Mouse (Mus musculus) cerebellum, adult 11-12 months (tissue): ENCODE measurements at regions not wholly inside any gene's neighbourhood (a gene's known extent, or its start where the extent isn't known, plus 50 kb on each side); places are given as distances from the start of the nearest gene placed in this dataset.

Source experiments
- DNase-seq: peaks from one replicate; pipeline ENCODE4 v3.0.0; 2022

DNA sequence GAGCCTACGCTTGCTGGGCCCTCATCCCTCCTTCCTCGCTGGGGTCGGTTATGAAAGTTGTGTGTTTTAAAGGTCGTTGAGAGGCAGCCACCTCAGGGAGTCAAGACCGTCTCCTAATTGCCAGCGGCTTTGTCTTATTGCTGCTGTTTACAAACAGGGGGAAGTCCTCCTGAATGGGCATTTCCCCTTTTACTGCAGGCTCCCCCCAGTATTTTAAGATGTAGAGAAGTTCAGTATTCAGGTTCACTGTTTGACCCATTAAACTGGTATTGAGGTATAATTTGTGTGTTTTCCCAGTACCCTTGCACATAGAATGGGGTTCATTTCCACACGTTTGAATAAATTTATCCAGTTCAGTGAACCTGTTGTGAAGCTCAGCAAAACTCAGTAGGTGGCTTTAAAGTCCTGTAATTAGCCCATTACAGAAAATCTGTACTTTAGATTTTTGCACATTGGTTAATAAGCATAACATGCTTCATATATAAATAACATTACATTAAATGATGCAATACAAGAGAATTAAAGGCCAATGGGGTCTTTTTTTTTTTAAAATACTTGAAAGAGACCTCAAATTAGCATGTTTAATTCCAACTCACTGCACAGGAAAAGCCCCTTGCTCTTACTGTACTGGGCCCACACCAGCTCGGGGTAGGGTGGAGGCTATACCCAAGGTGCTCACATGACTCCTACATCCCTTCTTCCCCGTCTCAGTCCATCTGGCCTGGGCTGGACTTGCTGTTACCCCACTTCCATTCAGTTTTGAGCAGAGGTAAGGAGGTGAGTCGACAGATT, 63.7 kb downstream of the Nkx2-1 start:
- no peak for DNase-seq

GRCm38 (mm10) chr12:56470932-56471500, 65.7 kb downstream of the Nkx2-1 start:
- no peak for DNase-seq

- no peak for DNase-seq
These were observed 77.1 kb downstream of the Nkx2-1 start for GRCm38 (mm10) chr12:56459508-56460119.

DNA sequence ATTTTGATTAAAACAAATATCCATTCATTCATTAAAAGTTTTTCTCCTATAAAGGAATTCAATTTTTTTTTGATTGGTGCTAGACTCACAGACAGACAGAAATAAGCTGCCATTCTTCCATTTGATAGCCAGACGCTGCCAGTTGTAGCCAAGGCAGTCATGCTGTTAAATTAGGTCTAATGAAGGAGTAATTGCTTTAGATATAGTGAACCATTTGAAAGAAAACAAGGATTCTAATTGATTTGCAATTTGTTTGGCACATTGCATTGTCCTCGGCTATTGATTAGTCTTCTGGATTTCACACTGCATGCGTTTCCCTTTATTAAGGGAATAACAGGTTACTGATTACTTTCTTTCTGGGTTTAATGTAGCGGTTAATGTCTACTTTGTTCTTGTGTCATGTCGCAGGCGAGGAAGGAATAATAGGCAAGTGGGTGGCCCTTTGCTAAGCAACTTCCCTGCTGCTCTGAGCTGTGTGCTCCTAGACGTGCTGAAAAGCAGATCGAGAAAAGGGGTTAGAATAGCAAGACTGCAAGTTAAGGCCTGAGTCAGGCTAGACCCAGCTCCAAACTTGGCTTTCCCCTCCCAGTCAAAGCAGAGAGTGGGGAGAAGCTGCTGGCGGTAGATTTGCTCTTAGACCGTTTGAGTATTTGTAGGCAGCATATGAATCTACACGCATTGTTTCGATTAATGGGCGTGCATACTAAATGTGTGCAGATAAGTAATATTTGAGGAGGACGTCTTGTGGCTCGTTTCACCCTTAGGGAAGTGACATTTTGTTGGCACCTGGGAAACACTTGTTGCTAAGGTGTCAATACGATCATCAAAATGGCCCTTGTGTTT, 77.8 kb downstream of the Nkx2-1 start:
- no peak for DNase-seq

GRCm38 (mm10) chr12:56457951-56458350, 78.8 kb downstream of the Nkx2-1 start:
- DNase-seq: no peak

DNA sequence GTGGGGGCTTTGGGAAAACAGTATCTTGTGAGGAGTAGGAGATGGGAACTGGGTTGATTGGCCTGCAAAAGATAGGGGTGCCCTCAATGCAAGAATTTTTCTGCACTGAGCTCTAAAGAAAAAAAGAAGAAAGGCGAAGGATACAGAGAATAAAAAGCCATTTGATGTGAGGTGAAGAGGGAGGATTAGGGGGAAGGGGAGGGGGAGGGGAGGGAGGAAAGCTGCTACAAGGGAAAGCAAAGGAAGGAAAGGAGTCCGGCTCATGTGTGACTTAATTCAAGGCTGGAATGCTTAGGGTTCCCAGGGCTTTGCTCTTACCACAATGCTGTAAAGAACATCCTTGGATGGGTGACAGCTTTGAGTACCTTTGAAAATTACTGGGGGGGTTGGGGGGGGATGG, 79.4 kb downstream of the Nkx2-1 start:
- no peak for DNase-seq

GRCm38 (mm10) chr12:56450261-56450660, 86.4 kb downstream of the Nkx2-1 start:
- DNase-seq: no peak

DNA sequence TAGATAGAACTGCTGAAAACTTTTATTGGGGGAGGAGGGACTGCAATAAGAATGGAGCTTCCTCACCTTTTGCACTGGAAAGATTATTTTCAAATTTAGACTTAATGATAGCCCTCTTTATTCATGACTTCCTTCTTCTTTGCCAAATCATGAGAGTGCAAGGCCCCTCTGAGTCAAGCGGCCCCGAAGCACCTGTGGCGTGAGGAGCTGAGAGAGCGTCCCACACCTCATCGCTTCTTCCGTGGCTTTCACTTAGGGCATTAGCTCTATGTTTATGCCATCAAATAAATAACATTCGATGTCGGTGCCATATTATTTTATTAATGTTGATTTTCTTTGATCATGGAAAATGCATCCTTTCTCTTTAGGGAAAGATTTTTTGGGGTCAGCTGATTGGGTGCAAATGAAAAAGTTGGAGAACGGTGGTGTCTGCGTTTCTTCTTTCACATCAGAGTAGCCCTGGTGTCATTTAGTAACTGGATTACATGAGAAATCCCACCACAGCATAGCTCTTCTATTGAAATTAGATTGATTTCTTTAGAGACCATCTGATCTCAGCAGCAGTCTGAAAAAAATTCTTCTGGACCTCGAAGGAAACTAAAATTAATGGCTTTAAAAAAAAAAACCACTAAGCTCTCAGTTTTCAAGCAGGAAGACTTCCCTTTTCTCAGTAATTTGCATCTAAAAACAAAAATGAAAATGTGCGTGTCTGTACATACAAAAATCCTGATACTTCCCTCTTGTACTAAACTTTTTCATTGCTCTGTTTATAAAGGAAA, 87.7 kb downstream of the Nkx2-1 start:
- no peak for DNase-seq

DNA sequence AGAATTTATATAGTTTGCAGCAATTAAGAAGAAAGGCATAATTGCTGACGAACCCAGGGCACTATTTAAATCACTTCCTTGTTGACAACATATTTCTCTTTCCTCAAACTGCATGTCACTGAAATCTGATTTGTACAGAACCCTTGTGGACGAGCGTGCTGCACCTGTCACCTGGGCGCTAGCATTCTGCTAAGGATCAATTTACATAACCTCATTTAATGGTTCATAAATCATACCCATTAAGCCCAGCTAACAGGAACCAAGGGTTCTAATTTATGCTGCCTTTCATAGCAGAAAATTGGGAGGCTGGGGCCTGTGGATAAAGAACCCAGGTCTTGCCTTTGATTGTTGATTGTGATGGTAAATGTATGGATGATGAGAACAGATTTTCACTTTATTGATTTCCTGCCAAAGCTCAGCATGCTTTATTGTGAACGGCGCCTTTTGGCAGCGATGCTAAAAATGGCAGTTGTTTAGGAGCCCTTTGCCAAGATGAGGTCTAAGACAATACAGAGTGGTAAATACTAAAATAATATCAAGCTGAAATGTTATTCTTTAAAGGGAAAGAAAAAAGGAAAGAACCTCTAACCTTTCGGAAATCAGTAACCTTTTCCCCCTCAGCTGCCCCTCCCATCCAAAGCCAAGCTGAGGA, 95.4 kb downstream of the Nkx2-1 start:
- DNase-seq: peak; percentile 4

DNA sequence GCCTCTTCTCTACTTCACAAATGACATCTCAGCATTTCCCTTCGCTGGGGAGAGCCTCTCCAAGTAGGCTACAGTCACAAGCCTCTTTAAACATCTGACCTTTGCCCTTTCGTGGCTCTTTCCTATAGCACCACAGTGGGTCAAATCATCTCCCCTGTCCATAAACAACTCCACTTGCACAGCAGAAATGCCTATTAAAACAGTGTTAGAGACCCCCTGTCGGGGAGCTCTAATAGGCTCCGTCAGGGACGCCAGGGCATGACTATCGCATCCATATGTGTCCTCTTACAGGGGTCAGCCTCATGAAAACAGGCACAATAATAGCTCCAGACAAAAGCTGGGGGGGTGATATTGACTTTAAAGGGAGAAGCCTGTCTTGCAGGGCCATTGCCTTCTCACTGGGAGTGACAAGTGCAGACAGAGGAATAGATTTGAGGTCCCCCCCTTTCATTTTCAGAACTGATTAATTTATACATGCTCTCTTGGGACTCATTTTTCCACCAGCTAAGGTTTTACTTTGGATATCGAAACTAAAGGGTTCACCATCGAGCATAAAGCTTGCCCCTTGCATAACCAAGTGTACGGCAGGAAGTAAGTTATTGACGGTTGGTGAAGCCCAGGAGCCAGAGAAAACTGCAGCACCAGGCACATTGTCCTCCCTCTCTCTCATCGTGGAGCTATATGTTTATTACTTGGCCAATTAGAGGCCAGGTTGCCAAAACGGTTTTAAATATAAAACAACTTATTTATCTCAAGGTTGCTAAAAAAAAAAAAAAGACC, 94.6 kb upstream of the Mbip start:
- DNase-seq: no peak

GRCm38 (mm10) chr12:56438384-56438783, 92.7 kb upstream of the Mbip start:
- DNase-seq: no peak

GRCm38 (mm10) chr12:56437975-56438374, 92.3 kb upstream of the Mbip start:
- no peak for DNase-seq

DNA sequence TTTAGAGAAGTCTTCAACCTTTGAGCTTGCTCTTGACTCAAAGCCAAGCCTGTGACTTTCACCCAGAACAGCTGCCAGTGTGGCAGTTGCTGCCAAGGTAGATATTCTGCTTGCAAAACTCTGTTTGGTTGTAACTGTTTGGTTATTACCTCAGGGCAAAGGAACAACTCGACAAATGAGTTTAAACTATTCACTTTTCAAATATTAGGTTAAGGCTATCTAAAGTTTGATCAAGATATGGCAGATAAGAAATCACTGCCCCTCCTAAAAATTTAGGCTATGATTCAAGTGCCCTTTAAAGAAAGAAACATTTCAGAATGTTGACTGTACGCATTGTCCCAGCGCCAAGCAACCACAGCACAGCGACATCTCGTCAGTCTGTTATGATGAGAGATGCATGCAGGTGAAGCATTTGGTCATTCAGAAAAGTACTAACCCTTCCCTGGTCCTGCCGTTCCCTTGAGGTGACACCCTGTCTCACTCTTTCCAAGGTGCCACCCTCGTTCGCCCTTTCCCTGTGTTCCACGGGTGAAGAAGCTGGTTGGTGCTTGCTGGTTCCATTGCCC, 81.1 kb upstream of the Mbip start:
- no peak for DNase-seq

- no peak for DNase-seq
These were observed 70.4 kb upstream of the Mbip start for GRCm38 (mm10) chr12:56416106-56416505.

DNA sequence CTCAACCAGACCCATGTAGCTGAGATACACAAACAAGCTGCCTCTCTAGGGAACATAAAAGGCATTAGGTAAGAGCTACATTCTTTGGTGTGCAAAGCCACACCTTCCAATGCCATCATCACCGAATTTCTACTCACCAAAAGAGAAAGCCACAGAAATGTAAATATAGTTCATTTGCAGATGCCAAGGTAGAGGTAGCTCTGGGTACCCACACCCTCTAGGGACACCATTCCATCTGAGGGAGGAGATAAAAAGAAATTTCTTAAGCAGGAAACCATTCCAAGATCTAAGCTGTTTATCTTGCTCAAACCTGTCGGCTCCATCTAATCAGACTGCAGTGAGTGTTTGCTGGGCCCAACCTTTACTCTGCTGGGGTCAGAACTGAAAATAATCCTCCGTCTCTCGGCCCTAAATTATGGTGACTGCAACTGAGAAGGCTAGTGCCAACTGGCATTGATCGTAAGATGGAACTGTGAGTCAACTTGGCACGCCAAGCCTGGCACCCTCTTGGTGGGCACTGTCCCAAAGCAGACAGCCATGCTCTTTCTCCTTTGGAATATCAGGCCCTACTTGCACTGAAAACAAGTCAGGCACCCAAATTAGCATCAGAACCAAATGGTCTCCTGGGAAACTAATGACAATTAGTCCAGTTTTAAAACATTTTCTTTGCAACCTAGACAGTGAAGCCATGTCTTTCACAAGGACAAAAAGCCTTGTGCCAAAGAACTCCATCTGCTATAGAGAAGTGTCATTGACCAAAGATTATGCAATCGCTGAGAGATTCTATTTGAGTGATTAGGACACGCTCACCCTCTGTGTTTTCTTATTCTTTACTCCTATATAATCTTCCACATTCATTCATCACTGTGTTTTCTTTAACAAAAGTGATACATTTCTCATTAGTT, 69.4 kb upstream of the Mbip start:
- DNase-seq: peak; percentile 83

DNA sequence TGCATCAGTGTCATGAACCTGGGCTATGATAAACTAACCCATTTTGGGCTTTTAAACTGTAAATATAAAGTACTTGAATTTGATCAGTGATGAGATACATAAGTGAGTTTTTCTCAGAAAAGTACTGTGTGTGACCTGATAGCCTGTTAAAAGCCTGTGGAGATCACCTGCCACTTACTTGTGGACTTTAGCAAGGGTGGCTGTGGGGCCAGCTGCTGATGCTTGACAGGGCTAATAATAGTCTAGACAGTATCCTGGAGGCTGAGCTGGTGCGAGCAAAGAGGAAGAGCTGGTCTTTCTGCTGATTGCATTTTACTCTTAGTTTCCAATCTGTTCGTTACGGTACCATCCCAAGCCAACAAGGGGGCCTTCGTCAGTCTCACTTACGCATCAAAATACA, 60.0 kb upstream of the Mbip start:
- no peak for DNase-seq

- DNase-seq: no peak
These were observed 59.1 kb upstream of the Mbip start for GRCm38 (mm10) chr12:56404833-56405232.

- DNase-seq: no peak
These were observed 58.6 kb upstream of the Mbip start for GRCm38 (mm10) chr12:56404262-56404661.

DNA sequence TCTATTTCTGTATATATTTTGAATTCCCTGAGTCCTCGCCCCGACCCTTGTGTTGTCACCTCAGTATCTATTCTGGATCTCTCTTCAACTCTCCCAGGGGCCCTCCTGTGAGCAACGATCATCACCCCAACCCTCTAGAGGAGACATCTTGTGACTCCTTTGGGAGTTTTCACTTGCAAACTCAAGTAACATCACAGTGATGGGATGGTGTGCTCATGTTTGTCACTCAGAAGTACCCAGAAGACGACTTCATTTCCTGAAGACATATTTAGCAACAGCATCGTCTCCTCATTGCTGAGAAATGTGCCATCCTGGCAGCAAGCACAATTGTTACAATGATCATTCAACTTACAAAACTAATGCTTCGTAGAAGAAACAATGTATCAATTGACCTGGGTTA, 57.9 kb upstream of the Mbip start:
- no peak for DNase-seq

- no peak for DNase-seq
These were observed 57.1 kb upstream of the Mbip start for GRCm38 (mm10) chr12:56402844-56403243.
